Mouse (Mus musculus): ENCODE measurements around the gene Gpr176.

Gpr176 gene

GRCm38 (mm10) chr2:118228486-118229079 is 144.6 kb downstream of the Gpr176 start:
- DNase-seq: no peak
